Mouse (Mus musculus): ENCODE results near the gene Tlx3. TPM values are rescaled to one million over a fixed set of nuclear protein-coding genes. Genes with fewer than 3 reads are reported as not detected.

The Tlx3 gene
- polyA plus RNA-seq, 1 experiment from 2014 or later: 5.0 TPM

DNA sequence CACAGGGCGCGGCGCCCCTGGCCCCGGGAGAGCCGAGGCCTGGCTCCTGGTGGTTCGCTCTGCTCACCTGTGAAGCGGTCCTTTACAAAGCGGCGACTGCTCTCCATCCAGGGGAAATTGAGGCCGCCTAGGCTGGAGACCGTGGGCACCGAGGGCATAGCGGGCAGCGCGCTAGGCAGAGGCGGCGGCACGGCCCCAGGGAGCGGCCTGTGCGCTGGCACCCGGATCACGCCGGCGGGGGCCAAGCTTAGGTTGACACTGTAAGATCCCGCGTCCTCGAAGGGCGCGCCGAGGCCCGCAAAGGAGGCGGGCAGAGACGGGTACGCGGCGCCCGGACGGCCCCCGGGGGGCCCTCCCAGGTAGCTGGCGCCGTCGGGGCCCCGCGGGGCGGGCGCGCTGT is 417 bp downstream of the Tlx3 start:
- Histone ChIP-seq H3K36me3 (no peaks in the 10 kb centered on the region), H3K9ac (replicated peaks) (peak overlapping the region; percentile 32), H3K4me1 (peaks cover 41% of the 10 kb centered on the region), H3K4me3 (peak overlapping the region; percentile 39), H3K27me3 (peaks cover 98% of the 10 kb centered on the region), H3K4me2 (replicated peaks) (peak overlapping the region; percentile 53), H3K27ac (replicated peaks) (no peak overlapping the region), H3K9me3 (no peaks in the 10 kb centered on the region)
- ATAC-seq (ENCODE audit: low FRiP score, low read depth): no peak; the same call in 1 of the 2 replicates
- WGBS: 1% methylated on average over 46 of the region's 47 CpGs

DNA sequence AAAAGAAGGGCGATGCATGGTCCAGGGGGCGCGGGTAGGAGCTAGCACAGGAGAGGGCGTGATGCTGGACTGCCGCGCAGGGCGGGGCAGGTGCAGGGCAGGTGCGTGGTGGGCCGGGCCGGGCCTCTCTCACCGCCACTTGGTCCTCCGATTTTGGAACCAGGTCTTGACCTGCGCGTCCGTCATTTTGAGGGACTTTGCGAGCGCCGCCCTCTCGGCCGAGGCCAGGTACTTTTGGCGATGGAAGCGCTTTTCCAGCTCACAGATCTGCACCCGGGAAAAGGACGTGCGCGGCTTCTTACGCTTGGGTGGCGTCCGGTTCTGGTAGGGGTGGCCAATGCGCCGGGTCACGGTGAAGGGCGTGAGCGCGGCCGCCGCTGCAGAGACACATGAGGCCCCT is 1.1 kb downstream of the Tlx3 start:
- no peaks in the 10 kb centered on the region for H3K36me3 ChIP-seq
- peaks cover 98% of the 10 kb centered on the region for H3K27me3 ChIP-seq
- peaks cover 6% of the 10 kb centered on the region; the same call in 1 of the 2 replicates for H3K9me3 ChIP-seq
- peak overlapping the region; percentile 39 for H3K4me3 ChIP-seq
- under 1% methylated on average over 37 of the region's 37 CpGs for WGBS
- H3K4me2 ChIP-seq (replicated peaks): peak overlapping the region; percentile 53
- no peak overlapping the region for H3K27ac ChIP-seq (replicated peaks)
- H3K4me1 ChIP-seq: peaks cover 41% of the 10 kb centered on the region
- H3K9ac ChIP-seq (replicated peaks): no peak overlapping the region
- ATAC-seq (ENCODE audit: low FRiP score, low read depth): no peak

DNA sequence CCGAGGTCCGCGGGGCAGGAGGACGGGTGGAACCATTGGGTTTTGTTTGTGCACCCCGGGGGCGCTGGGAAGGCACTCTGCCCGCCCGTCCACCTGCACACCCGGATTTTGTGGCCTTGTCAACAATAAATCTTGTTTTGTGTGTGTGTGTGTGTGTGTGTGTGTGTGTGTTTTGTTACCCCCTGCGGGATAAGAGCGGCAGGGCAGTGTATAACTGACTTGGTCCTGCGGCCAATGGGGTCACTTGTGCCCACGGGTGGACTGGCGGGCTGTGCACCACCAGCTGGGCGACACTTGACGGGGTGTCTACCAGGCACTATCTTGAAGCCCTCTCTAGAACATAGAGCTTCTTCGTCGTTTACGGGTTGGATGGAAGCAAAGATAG is 1.8 kb downstream of the Tlx3 start:
- peak overlapping the region; percentile 35 for H3K4me3 ChIP-seq
- peaks cover 99% of the 10 kb centered on the region for H3K27me3 ChIP-seq
- H3K9ac ChIP-seq (replicated peaks): peak overlapping the region; percentile 37
- H3K9me3 ChIP-seq: peaks cover 7% of the 10 kb centered on the region; the same call in 1 of the 2 replicates
- H3K4me2 ChIP-seq (replicated peaks): peak overlapping the region; percentile 57
- H3K36me3 ChIP-seq: no peaks in the 10 kb centered on the region
- ATAC-seq (ENCODE audit: low FRiP score, low read depth): no peak; the same call in 1 of the 2 replicates
- H3K27ac ChIP-seq (replicated peaks): no peak overlapping the region
- under 1% methylated on average over 19 of the region's 19 CpGs for WGBS
- H3K4me1 ChIP-seq: peaks cover 41% of the 10 kb centered on the region

DNA sequence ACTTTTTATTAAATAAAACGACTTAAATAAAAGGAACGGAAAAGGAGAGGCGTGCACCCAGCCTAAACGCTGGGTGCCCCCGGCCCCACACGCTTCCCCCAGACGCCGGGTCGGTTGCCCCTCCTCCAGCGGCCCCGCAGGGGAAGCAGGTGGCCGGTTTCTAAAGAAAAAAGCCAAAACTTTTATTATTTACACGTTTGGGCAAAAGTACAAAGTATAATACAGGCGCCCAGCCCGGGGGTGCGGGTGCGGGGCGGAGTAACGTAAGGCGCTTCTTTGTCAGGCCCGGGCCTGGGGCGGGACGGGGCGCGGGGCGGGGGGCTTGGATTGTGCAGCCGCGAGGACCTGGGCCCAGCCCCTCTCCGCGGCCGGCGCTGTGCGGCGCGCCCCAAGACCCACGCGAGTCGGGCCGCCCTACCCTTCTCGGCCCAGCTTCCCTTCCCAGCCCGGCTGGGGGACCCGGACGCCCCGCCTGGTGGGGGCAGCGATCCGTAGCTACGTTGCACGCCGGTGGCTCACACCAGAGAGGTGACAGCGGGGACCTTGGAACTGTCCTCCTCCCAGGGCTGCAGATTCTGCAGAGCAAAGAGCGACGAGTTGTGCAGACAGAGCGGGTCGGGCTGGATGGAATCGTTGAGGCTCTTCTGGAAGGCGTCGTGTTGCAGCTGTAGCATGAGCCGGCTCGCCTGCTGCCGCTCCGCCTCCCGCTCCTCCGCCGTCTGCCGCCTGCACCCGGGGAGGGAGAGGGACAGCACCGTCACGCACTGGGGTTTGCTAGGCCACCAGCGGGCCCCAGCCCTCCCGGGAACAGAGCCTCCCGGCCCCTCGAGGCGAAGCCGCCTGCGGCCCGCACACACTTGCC is 2.4 kb downstream of the Tlx3 start:
- no peak overlapping the region for H3K27ac ChIP-seq (replicated peaks)
- ATAC-seq (ENCODE audit: low FRiP score, low read depth): peak; percentile 32
- peaks cover 99% of the 10 kb centered on the region for H3K27me3 ChIP-seq
- H3K4me2 ChIP-seq (replicated peaks): peak overlapping the region; percentile 57
- under 1% methylated on average over 73 of the region's 76 CpGs for WGBS
- H3K4me3 ChIP-seq: peak overlapping the region; percentile 35
- H3K9ac ChIP-seq (replicated peaks): peak overlapping the region; percentile 37
- peaks cover 7% of the 10 kb centered on the region; the same call in 1 of the 2 replicates for H3K9me3 ChIP-seq
- no peaks in the 10 kb centered on the region for H3K36me3 ChIP-seq
- H3K4me1 ChIP-seq: peaks cover 41% of the 10 kb centered on the region

DNA sequence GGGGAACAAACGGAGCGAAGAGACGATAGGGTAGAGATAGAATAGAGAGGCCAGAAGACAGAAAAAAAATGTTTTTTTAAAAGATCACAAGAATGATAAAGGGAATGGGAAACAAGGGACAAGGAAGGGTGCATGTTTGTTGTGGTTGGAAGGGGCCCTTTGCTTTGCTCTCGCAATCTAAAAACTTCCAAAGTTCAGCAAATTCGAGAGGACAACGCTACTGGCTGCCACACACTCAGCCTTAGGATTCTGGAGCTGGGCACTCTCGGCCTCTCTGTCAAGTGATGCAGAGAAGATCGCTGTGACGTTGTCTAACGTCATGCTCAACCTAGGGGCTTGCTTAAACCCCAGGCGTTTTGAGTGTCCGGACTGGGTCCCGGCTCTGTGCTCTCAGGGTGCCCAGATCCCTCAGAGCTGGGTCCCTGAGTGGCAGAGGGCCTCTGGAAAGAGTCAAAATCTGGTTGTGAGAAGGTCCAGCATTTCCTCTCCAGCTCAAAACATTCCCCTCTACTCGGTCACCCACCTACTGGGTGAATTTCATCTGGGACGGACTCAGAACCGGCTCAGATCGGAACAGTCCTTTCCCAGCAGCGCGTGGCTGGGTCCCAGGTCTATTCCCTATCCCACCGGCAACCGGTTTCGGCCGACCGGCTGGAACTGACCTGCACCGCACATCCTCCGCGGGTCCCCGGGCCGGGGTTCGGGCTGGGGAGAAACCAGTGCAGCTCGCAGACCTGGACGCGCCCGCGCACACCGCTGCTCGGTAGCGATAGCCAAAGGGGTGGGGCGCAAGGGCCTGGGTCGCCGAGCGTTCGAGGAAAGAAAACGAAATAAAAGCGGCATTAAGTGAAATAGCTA is 3.3 kb downstream of the Tlx3 start:
- H3K4me3 ChIP-seq: peak overlapping the region; percentile 35
- peaks cover 7% of the 10 kb centered on the region; the same call in 1 of the 2 replicates for H3K9me3 ChIP-seq
- under 1% methylated on average over 45 of the region's 45 CpGs for WGBS
- peak overlapping the region; percentile 57 for H3K4me2 ChIP-seq (replicated peaks)
- no peak overlapping the region for H3K9ac ChIP-seq (replicated peaks)
- H3K4me1 ChIP-seq: peaks cover 45% of the 10 kb centered on the region
- H3K27me3 ChIP-seq: peaks cover 99% of the 10 kb centered on the region
- ATAC-seq (ENCODE audit: low FRiP score, low read depth): no peak
- H3K36me3 ChIP-seq: no peaks in the 10 kb centered on the region
- no peak overlapping the region for H3K27ac ChIP-seq (replicated peaks)

DNA sequence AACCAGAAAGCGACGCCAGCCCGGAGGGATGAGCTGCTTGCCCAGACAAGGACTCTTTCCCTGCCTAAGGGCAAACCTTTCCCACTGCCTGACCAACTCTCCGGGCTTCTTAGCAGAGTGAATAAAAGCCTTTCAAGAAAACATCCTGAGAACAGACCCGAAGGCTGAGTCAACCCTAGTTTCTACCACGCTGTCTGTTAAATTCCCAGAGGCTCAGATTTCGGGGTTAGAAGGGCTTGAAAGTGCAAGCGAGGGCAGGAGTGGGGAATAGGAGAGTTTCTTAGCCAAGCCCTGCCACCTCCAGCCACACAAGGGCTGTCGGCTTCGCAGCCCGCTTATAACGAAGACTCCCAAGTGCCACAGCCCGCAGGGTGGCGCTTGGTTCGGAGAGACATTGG is 4.3 kb downstream of the Tlx3 start:
- peaks cover 7% of the 10 kb centered on the region; the same call in 1 of the 2 replicates for H3K9me3 ChIP-seq
- H3K27me3 ChIP-seq: peaks cover 97% of the 10 kb centered on the region
- 2% methylated on average over 15 of the region's 15 CpGs for WGBS
- no peak overlapping the region for H3K9ac ChIP-seq (replicated peaks)
- no peak overlapping the region for H3K4me3 ChIP-seq
- ATAC-seq (ENCODE audit: low FRiP score, low read depth): no peak
- no peak overlapping the region for H3K27ac ChIP-seq (replicated peaks)
- H3K4me2 ChIP-seq (replicated peaks): no peak overlapping the region
- H3K4me1 ChIP-seq: peaks cover 41% of the 10 kb centered on the region
- H3K36me3 ChIP-seq: no peaks in the 10 kb centered on the region

DNA sequence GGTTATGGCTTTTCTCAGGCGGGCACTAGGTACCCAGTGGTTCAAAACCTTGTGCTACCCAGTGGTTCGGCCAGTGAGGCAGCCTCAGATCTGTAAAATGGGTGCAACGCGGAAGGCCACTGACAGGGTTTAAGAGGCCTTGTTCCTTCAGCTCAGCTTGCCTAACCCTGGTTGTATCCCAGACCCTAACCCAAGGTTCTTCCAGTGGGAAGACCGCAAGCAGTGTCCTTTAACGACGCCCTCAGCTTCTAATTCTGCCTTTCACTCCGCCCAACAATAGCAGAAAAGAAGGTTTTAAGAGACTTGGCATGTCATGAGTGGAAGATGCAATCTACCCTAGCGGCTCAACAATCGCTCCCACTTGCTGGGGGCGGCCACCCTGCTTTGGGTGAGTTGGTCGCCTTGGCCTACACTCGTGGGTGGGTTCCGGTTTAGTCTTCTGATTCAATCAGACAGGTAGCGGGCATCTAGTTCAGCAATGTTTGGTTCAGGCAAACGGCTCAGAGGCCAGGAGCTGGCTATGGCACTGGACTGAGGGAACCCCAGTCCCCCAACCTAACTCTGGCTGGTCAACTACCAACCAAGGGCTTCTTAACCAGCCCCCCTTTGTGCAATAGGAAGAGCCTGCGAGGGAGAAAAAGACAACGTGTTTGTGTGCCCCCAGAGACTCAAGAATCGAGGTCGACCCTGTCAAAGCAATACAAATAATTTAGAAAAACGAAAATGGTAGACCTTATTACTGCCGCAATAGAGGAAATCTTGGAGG is 4.9 kb downstream of the Tlx3 start:
- WGBS: 17% methylated on average over 22 of the region's 22 CpGs
- Histone ChIP-seq H3K9me3 (peaks cover 7% of the 10 kb centered on the region; the same call in 1 of the 2 replicates), H3K27me3 (peaks cover 96% of the 10 kb centered on the region), H3K4me1 (peaks cover 35% of the 10 kb centered on the region), H3K36me3 (no peaks in the 10 kb centered on the region), H3K4me3 (no peak overlapping the region), H3K9ac (replicated peaks) (no peak overlapping the region), H3K27ac (replicated peaks) (no peak overlapping the region), H3K4me2 (replicated peaks) (no peak overlapping the region)
- ATAC-seq (ENCODE audit: low FRiP score, low read depth): no peak

DNA sequence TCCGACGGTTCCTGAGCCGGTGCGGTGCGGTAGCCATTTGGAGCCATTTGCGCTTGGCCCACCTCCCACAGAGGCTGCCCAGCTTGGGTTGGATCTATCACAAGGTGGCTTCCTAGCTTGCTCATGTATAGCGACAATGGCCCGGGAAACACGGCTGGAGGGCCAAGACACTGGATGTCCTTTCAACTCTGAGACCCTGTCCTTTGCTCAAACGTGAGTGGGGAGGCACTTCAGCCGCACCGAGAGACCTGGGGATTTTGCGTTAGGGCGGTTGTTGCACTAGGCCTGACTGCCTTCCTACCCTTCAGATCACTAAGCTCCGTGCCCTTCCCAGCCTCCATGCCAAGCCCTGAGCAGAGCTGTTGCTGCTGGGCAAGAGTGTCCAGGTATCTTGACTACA is 5.7 kb downstream of the Tlx3 start:
- Histone ChIP-seq H3K9ac (replicated peaks) (no peak overlapping the region), H3K9me3 (peaks cover 7% of the 10 kb centered on the region; the same call in 1 of the 2 replicates), H3K4me3 (no peak overlapping the region), H3K27ac (replicated peaks) (no peak overlapping the region), H3K4me2 (replicated peaks) (no peak overlapping the region), H3K36me3 (no peaks in the 10 kb centered on the region), H3K4me1 (peaks cover 27% of the 10 kb centered on the region), H3K27me3 (peaks cover 95% of the 10 kb centered on the region)
- 15% methylated on average over 15 of the region's 15 CpGs for WGBS
- ATAC-seq (ENCODE audit: low FRiP score, low read depth): no peak

DNA sequence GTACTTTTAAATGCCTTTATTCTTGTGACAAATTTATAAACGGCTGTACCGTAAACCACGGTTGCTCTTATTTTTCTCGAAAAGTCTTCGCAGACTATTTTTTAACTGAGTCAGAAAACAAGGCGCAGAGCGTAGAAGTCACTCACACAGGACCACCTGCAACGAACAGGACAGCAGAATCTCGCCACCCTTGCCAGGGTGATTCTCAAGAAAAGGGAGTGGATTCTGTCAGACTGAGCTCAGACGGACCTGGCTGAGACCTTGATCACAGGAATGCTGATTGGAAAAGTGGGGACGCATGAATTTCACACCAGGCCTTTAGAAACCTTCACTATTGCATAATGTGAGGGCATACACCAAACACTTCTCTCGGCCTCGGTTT is 6.3 kb downstream of the Tlx3 start:
- no peak for ATAC-seq (ENCODE audit: low FRiP score, low read depth)
- no peak overlapping the region for H3K9ac ChIP-seq (replicated peaks)
- H3K36me3 ChIP-seq: no peaks in the 10 kb centered on the region
- no peak overlapping the region for H3K4me2 ChIP-seq (replicated peaks)
- H3K9me3 ChIP-seq: peaks cover 7% of the 10 kb centered on the region; the same call in 1 of the 2 replicates
- H3K27me3 ChIP-seq: peaks cover 90% of the 10 kb centered on the region
- WGBS: 28% methylated on average over 13 of the region's 13 CpGs
- peaks cover 22% of the 10 kb centered on the region for H3K4me1 ChIP-seq
- H3K4me3 ChIP-seq: no peak overlapping the region
- H3K27ac ChIP-seq (replicated peaks): no peak overlapping the region

DNA sequence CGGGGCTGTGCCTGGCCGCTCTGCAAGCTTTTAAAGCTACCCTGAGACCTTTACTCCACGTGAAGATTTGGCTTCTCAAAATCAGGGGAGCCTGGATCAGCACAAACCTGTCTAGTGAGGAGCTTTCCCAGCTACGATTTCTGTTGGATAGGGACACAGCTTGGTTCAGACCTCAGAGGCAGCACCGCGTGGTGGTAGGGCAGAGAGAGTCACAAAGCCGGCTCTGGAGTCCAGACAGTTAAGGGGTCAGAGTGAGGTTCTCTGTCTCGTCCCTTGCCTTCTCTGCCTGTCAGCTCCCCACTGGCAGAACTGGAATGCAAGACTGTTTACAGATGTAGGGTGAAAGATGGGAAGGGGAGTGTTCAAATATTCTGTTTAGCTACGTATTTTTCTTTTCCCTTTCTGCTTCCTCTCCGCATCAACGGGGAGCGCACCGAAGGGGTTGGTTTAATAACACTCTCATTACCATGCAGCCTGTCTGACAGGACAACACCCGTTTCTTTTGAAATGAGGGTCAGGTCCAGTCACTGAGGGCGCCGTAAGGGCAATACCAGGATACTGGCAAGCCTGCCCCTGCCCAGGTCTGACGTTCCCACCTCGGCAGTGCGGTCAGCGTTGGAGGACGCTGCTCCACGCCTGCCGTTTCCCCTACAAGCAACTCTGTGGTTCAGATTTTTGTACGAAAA is 6.8 kb downstream of the Tlx3 start:
- Histone ChIP-seq H3K4me1 (peaks cover 19% of the 10 kb centered on the region), H3K9me3 (peaks cover 7% of the 10 kb centered on the region; the same call in 1 of the 2 replicates), H3K27me3 (peaks cover 86% of the 10 kb centered on the region), H3K9ac (replicated peaks) (no peak overlapping the region), H3K27ac (replicated peaks) (no peak overlapping the region), H3K36me3 (no peaks in the 10 kb centered on the region), H3K4me2 (replicated peaks) (no peak overlapping the region), H3K4me3 (no peak overlapping the region)
- ATAC-seq (ENCODE audit: low FRiP score, low read depth): no peak
- WGBS: 11% methylated on average over 24 of the region's 24 CpGs
